Mouse (Mus musculus): Measurements from ENCODE around the gene Epm2aip1. TPM values are rescaled to one million over a fixed set of nuclear protein-coding genes. Genes with fewer than 3 reads are reported as not detected.

The Epm2aip1 gene
- polyA plus RNA-seq, 1 experiment, result 10.1 TPM

DNA sequence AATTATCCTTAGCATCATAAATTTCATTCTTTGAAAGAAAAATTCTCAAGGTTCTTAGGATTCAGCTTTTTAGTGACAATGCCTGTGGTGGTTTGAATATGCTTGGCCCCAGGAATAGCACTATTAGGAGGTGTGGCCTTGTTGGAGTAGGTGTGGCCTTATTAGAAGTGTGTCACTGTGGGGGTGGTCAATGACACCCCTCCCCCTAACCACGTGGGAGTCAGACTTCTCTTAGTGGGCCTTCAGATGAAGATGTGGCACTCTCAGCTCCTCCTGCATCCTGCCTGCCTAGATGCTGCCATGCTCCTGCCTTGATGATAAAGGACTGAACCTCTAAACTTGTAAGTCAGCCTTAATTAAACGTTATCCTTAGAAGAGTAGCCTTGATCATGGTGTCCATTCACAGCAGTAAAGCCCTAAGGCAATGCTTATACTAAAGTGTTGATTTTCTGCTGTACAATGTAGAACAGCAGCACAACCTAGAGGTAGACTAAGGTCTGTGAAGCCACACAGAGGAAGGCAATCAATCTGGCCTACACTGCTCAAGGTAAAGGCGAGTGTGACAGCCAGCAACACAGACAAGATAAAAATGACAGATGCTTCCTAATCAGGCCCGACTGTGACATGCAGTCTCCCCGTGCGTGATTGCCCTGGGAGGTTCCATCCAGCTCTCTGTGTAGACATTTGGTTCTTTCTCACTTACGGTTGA is 19.4 kb upstream of the Epm2aip1 start:
- no peak for TF ChIP-seq CTCF (IDR thresholded peaks at IDR 0.05; ENCODE audit: insufficient read depth, low read length)
- no peak for TF ChIP-seq POLR2A (IDR thresholded peaks at IDR 0.05; ENCODE audit: borderline replicate concordance, extremely low read depth, low read depth, low read length)
- H3K4me1 ChIP-seq (ENCODE audit: control insufficient read depth, insufficient read depth, low read length), result no peaks in the 10 kb centered on the region
- H3K4me3 ChIP-seq (replicated peaks; ENCODE audit: extremely low read depth, low read depth, low read length), result no peak overlapping the region
- WGBS, result 69% methylated on average over 7 of the region's 7 CpGs
- DNase-seq, result no peak

- Histone ChIP-seq H3K4me1 (ENCODE audit: control insufficient read depth, insufficient read depth, low read length) (no peaks in the 10 kb centered on the region), H3K4me3 (replicated peaks; ENCODE audit: extremely low read depth, low read depth, low read length) (no peak overlapping the region)
- WGBS, result 36% methylated on average over 1 of the region's 1 CpGs
- TF ChIP-seq CTCF (IDR thresholded peaks at IDR 0.05; ENCODE audit: insufficient read depth, low read length) (no peak), POLR2A (IDR thresholded peaks at IDR 0.05; ENCODE audit: borderline replicate concordance, extremely low read depth, low read depth, low read length) (no peak)
- DNase-seq, result peak; percentile 9
Observed at GRCm38 (mm10) chr9:111260360-111260985, 11.3 kb upstream of the Epm2aip1 start.

- Histone ChIP-seq H3K4me1 (ENCODE audit: control insufficient read depth, insufficient read depth, low read length) (no peaks in the 10 kb centered on the region), H3K4me3 (replicated peaks; ENCODE audit: extremely low read depth, low read depth, low read length) (no peak overlapping the region)
- TF ChIP-seq POLR2A (IDR thresholded peaks at IDR 0.05; ENCODE audit: borderline replicate concordance, extremely low read depth, low read depth, low read length) (no peak), CTCF (IDR thresholded peaks at IDR 0.05; ENCODE audit: insufficient read depth, low read length) (no peak)
- WGBS, result 90% methylated on average over 4 of the region's 4 CpGs
- DNase-seq, result no peak
Observed at GRCm38 (mm10) chr9:111261356-111261755, 10.4 kb upstream of the Epm2aip1 start.

DNA sequence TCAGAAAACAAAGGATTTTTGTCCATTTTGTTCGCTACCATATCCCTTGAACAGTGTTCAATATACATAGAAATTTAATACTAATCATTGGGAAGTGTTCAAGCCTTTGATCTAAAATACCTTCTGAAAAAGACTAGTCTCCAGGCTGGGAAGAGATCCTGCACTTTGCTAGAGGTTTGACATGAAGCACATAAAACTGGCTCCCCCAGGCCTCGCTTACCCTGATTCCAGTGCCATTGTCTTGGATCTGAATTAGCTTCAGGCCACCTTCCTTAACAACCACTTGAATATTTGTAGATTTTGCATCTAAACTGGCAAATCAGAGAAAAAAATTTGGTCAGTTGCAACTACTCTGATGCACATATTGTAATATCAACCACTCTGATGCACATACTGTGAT is 3.7 kb upstream of the Epm2aip1 start:
- TF ChIP-seq POLR2A (IDR thresholded peaks at IDR 0.05; ENCODE audit: borderline replicate concordance, extremely low read depth, low read depth, low read length) (no peak), CTCF (IDR thresholded peaks at IDR 0.05; ENCODE audit: insufficient read depth, low read length) (no peak)
- no peak for DNase-seq
- Histone ChIP-seq H3K4me3 (replicated peaks; ENCODE audit: extremely low read depth, low read depth, low read length) (no peak overlapping the region), H3K4me1 (ENCODE audit: control insufficient read depth, insufficient read depth, low read length) (peaks cover 4% of the 10 kb centered on the region; the same call in 1 of the 2 replicates)
- WGBS, result 98% methylated on average over 2 of the region's 2 CpGs

- TF ChIP-seq POLR2A (IDR thresholded peaks at IDR 0.05; ENCODE audit: borderline replicate concordance, extremely low read depth, low read depth, low read length) (no peak), CTCF (IDR thresholded peaks at IDR 0.05; ENCODE audit: insufficient read depth, low read length) (no peak)
- DNase-seq, result no peak
- H3K4me1 ChIP-seq (ENCODE audit: control insufficient read depth, insufficient read depth, low read length), result peaks cover 15% of the 10 kb centered on the region
- peak overlapping the region; percentile 89 for H3K4me3 ChIP-seq (replicated peaks; ENCODE audit: extremely low read depth, low read depth, low read length)
- 7% methylated on average over 5 of the region's 5 CpGs for WGBS
Observed at GRCm38 (mm10) chr9:111270606-111271005, 1.1 kb upstream of the Epm2aip1 start.

DNA sequence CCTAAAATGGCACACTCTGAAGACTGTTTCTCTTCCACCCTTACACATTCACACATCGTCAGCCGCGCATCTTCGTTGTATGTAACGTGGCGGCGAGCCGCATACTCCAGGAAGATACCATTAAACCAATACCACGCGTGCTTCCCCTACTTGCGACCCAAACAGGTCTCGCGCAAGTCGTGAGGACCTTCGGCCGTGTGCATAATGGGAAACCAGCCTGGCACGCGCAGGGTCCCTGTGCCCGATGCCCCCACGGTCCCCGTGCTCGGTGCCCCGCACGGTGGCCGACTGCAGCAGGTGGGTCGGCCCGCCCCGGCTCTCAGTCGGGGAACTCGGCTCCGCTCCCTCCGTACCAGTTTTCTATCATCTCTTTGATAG is 684 bp upstream of the Epm2aip1 start:
- under 1% methylated on average over 32 of the region's 32 CpGs for WGBS
- peaks cover 15% of the 10 kb centered on the region for H3K4me1 ChIP-seq (ENCODE audit: control insufficient read depth, insufficient read depth, low read length)
- no peak for DNase-seq

DNA sequence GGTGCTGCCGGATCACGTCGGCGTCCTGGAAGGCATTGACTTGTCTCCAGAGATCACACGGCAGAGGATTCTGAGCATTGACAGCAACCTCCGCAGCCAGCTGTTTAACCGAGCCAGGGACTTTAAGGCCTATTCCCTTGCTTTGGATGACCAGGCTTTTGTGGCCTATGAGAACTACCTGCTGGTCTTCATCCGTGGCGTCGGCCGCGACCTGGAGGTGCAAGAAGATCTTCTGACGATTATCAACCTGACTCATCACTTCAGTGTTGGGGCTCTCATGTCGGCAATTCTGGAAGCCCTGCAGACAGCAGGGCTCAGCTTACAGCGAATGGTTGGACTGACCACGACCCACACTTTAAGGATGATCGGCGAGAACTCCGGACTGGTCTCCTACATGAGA is 627 bp downstream of the Epm2aip1 start:
- peaks cover 15% of the 10 kb centered on the region for H3K4me1 ChIP-seq (ENCODE audit: control insufficient read depth, insufficient read depth, low read length)
- WGBS, result 4% methylated on average over 19 of the region's 19 CpGs
- no peak for TF ChIP-seq CTCF (IDR thresholded peaks at IDR 0.05; ENCODE audit: insufficient read depth, low read length)
- 0 out of 2 replicates have a peak, but pooled peaks have one; percentile 5 for TF ChIP-seq POLR2A (IDR thresholded peaks at IDR 0.05; ENCODE audit: borderline replicate concordance, extremely low read depth, low read depth, low read length)
- peak overlapping the region; percentile 74 for H3K4me3 ChIP-seq (replicated peaks; ENCODE audit: extremely low read depth, low read depth, low read length)
- no peak for DNase-seq

More for the DNA sequence above, 684 bp upstream of the Epm2aip1 start:
- H3K4me3 ChIP-seq (replicated peaks; ENCODE audit: extremely low read depth, low read depth, low read length), result peak overlapping the region; percentile 89
- TF ChIP-seq POLR2A (IDR thresholded peaks at IDR 0.05; ENCODE audit: borderline replicate concordance, extremely low read depth, low read depth, low read length) (no peak), CTCF (IDR thresholded peaks at IDR 0.05; ENCODE audit: insufficient read depth, low read length) (no peak)

- Histone ChIP-seq H3K4me1 (ENCODE audit: control insufficient read depth, insufficient read depth, low read length) (peaks cover 15% of the 10 kb centered on the region), H3K4me3 (replicated peaks; ENCODE audit: extremely low read depth, low read depth, low read length) (peak overlapping the region; percentile 37)
- no peak for DNase-seq
- WGBS, result 47% methylated on average over 15 of the region's 15 CpGs
- TF ChIP-seq POLR2A (IDR thresholded peaks at IDR 0.05; ENCODE audit: borderline replicate concordance, extremely low read depth, low read depth, low read length) (no peak), CTCF (IDR thresholded peaks at IDR 0.05; ENCODE audit: insufficient read depth, low read length) (no peak)
Observed at GRCm38 (mm10) chr9:111272996-111273785, 1.5 kb downstream of the Epm2aip1 start.

- H3K4me3 ChIP-seq (replicated peaks; ENCODE audit: extremely low read depth, low read depth, low read length), result no peak overlapping the region
- no peak for TF ChIP-seq POLR2A (IDR thresholded peaks at IDR 0.05; ENCODE audit: borderline replicate concordance, extremely low read depth, low read depth, low read length)
- no peak for TF ChIP-seq CTCF (IDR thresholded peaks at IDR 0.05; ENCODE audit: insufficient read depth, low read length)
- 30% methylated on average over 1 of the region's 1 CpGs for WGBS
Observed at GRCm38 (mm10) chr9:111273958-111274357, 2.2 kb downstream of the Epm2aip1 start.

More at GRCm38 (mm10) chr9:111273958-111274357, 2.2 kb downstream of the Epm2aip1 start:
- peaks cover 15% of the 10 kb centered on the region for H3K4me1 ChIP-seq (ENCODE audit: control insufficient read depth, insufficient read depth, low read length)
- no peak for DNase-seq

Measured in lung, adult 2 months (tissue).